Mouse (Mus musculus) liver, embryonic 11.5 days (tissue): ENCODE measurements around the gene Sept10. TPM values are rescaled to one million over a fixed set of nuclear protein-coding genes. Genes with fewer than 3 reads are reported as not detected.

Source experiments
- ATAC-seq: fragments of 200-750 bp; cut with Nextera tagmentation; replicated peaks from 2 replicates; pipeline ENCODE4 v1.8.0; 2017; ENCODE audit warnings: moderate number of reproducible peaks, mild to moderate bottlenecking, moderate TSS enrichment, moderate library complexity; ENCODE audit not compliant: low FRiP score
- DNase-seq: peaks from one replicate; pipeline ENCODE4 v3.0.0-alpha.2; 2017; ENCODE audit warnings: low spot score
- H3K27ac ChIP-seq: fragments of 300-500 bp; sonication (generic); 2 replicates; pipeline ENCODE4 v1.5.1; 2014; ENCODE audit warnings: mild to moderate bottlenecking, low read depth, low read length, control low read depth
- H3K27me3 ChIP-seq: fragments of 300-500 bp; sonication (generic); replicated peaks from 2 replicates; pipeline ENCODE4 v1.6.1; 2014; ENCODE audit warnings: low read length, mixed read lengths; ENCODE audit not compliant: control insufficient read depth, insufficient read depth
- H3K36me3 ChIP-seq: fragments of 300-500 bp; sonication (generic); 2 replicates; pipeline ENCODE4 v1.6.1; 2014; ENCODE audit warnings: mild to moderate bottlenecking, low read length, moderate library complexity, mixed read lengths; ENCODE audit not compliant: control insufficient read depth, insufficient read depth
- H3K4me1 ChIP-seq: fragments of 300-500 bp; sonication (generic); replicated peaks from 2 replicates; pipeline ENCODE4 v1.6.1; 2014; ENCODE audit warnings: low read length, mixed read lengths; ENCODE audit not compliant: control insufficient read depth, insufficient read depth
- H3K4me2 ChIP-seq: fragments of 300-500 bp; sonication (generic); 2 replicates; pipeline ENCODE4 v1.6.1; 2014; ENCODE audit warnings: mild to moderate bottlenecking, control low read depth, moderate library complexity
- H3K4me3 ChIP-seq: fragments of 300-500 bp; sonication (generic); 2 replicates; pipeline ENCODE4 v1.5.1; 2014; ENCODE audit warnings: low read depth, low read length, control low read depth
- H3K9ac ChIP-seq: fragments of 300-500 bp; sonication (generic); 2 replicates; pipeline ENCODE4 v1.6.1; 2014; ENCODE audit warnings: low read depth, low read length, control low read depth
- H3K9me3 ChIP-seq: fragments of 300-500 bp; sonication (generic); 2 replicates; pipeline ENCODE4 v1.6.1; 2016; ENCODE audit warnings: low read length, inconsistent platforms, mixed read lengths; ENCODE audit not compliant: control insufficient read depth
- WGBS: fragments of 180-500 bp; shearing (Covaris S2); extraction: QIAGEN DNeasy Blood & Tissue Kit; methylation state at CpG from one replicate; pipeline ENCODE4 v1.1.7; 2014; 5-methylcytosine and 5-hydroxymethylcytosine counted together
- polyA plus RNA-seq: library from polyadenylated mRNA; unstranded; fragments of >200 nt; fragmentation: Nextera tagmentation; extraction: Ambion mirVana; gene quantifications from 2 replicates; pipeline ENCODE4 v1.2.1, GENCODE M21; 2014

The Sept10 gene
- polyA plus RNA-seq, 1 experiment from 2014 or later, result 28.4 TPM

DNA sequence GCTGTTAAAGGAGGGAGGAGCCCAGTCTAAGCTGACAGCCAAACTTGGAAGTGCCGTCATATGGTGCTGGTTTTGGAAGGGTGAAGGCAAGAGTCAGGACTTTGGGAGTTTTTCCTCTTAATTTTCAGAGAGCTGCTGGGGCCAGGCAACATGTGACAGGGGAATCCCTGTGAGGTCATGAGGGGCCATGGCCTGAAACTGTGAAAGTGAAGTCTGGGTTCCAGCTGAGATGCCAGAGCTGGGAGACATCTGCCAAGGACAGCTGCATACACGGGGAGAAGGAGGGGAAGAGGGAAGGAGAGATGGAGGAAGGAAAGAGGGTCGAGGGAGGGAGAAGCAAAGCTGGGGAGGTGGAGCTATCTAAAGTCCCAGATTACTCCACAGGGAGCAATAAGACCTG lies 16.1 kb upstream of the Sept10 start:
- Histone ChIP-seq H3K27ac (no peak overlapping the region), H3K4me2 (no peak overlapping the region), H3K36me3 (no peaks in the 10 kb centered on the region), H3K4me3 (no peak overlapping the region), H3K9me3 (no peaks in the 10 kb centered on the region), H3K9ac (no peak overlapping the region), H3K4me1 (no peaks in the 10 kb centered on the region), H3K27me3 (0 out of 2 replicates have a peak, but pooled peaks cover 2% of the 10 kb centered on the region)
- ATAC-seq (no peak), DNase-seq (no peak)
- WGBS, result 32% methylated on average over 3 of the region's 3 CpGs

DNA sequence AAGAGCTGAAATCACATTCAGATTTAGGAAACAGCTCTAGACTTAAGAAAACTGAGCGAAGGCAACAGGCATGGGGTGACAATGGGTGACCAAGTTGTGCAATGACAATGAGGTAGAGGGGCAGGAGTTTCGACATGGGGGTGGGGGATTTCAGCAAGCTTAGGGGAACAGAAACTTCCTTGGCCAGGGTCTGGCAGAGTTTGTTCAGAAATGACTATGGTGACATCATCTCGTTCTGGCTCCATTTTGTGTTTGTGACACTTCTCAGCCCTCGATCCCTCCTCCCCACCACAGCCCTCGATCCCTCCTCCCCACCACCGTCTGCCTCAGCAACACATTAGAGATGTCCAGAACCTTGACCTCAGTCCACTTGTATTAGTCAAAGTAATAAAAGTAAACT lies 14.8 kb upstream of the Sept10 start:
- Histone ChIP-seq H3K9me3 (no peaks in the 10 kb centered on the region), H3K9ac (no peak overlapping the region), H3K4me3 (no peak overlapping the region), H3K4me1 (no peaks in the 10 kb centered on the region), H3K4me2 (no peak overlapping the region), H3K36me3 (no peaks in the 10 kb centered on the region), H3K27me3 (no peaks in the 10 kb centered on the region), H3K27ac (no peak overlapping the region)
- no peak for DNase-seq
- 70% methylated on average over 6 of the region's 6 CpGs for WGBS
- no peak for ATAC-seq

GRCm38 (mm10) chr10:59235847-59236246 lies 14.2 kb upstream of the Sept10 start:
- Histone ChIP-seq H3K36me3 (no peaks in the 10 kb centered on the region), H3K27ac (no peak overlapping the region), H3K4me1 (no peaks in the 10 kb centered on the region), H3K27me3 (no peaks in the 10 kb centered on the region), H3K9me3 (no peaks in the 10 kb centered on the region), H3K4me3 (no peak overlapping the region), H3K9ac (no peak overlapping the region), H3K4me2 (no peak overlapping the region)
- 58% methylated on average over 4 of the region's 4 CpGs for whole genome bisulfite sequencing
- no peak for DNase-seq
- ATAC-seq, result no peak

DNA sequence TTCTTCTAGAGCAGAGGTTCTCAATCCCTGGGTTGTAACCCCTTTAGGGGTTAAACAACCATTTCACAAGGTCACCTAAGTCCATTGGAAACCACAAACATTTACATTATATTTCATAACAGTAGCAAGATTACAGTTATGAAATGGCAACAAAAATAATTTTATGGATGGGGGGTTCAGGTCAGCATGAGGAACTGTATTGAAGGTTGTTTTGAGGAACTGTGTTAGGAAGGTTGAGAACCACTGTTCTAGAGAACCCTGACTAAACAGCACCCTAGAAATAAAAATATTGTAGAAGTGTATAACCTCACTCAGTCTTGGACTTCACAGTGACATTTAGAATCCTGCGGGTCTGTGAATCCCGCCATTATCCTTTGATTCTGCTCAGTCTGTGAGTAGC lies 13.6 kb upstream of the Sept10 start:
- Histone ChIP-seq H3K9me3 (no peaks in the 10 kb centered on the region), H3K4me3 (no peak overlapping the region), H3K27me3 (no peaks in the 10 kb centered on the region), H3K4me2 (no peak overlapping the region), H3K27ac (no peak overlapping the region), H3K36me3 (no peaks in the 10 kb centered on the region), H3K9ac (no peak overlapping the region), H3K4me1 (no peaks in the 10 kb centered on the region)
- ATAC-seq (no peak), DNase-seq (no peak)
- 94% methylated on average over 2 of the region's 2 CpGs for WGBS

DNA sequence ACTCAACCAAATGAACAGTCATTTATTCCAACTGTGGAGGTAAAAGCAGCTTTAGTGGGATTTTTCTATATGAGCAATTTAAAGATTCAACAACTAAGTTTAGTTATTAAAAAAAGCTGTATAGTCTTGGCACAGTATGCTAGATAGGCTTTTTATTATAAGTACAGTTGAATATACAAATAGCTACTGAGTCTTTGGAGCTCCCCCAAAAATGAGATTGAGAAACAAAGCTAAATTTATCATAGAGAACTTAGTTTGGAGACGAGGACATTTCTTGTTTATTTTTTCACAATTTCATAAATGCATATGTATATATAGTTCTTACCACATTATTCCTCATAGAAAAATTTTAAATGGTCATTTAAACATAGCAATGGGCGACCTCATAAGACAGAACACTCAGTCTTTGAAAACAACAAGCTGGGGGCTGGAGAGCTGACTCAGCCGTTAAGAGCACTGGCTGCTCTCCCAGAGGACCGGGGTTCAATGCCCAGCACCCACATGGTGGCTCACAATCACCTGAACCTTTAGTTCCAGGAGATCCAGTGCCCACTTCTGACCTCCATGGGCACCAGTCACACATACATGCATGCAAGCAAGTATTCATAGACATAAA lies 7.7 kb upstream of the Sept10 start:
- no peak for ATAC-seq
- H3K4me2 ChIP-seq, result no peak overlapping the region
- H3K9me3 ChIP-seq, result no peaks in the 10 kb centered on the region
- H3K27ac ChIP-seq, result no peak overlapping the region
- no peak overlapping the region for H3K4me3 ChIP-seq
- no peak for DNase-seq
- no peaks in the 10 kb centered on the region for H3K36me3 ChIP-seq
- H3K27me3 ChIP-seq, result peaks cover 6% of the 10 kb centered on the region; the same call in 1 of the 2 replicates
- whole genome bisulfite sequencing, result 76% methylated on average over 4 of the region's 4 CpGs
- H3K4me1 ChIP-seq, result no peaks in the 10 kb centered on the region
- no peak overlapping the region for H3K9ac ChIP-seq

- Histone ChIP-seq H3K4me2 (no peak overlapping the region), H3K27ac (no peak overlapping the region), H3K4me1 (peaks cover 6% of the 10 kb centered on the region), H3K9ac (no peak overlapping the region), H3K9me3 (no peaks in the 10 kb centered on the region), H3K36me3 (no peaks in the 10 kb centered on the region), H3K27me3 (peaks cover 33% of the 10 kb centered on the region), H3K4me3 (no peak overlapping the region)
- no peak for DNase-seq
- 63% methylated on average over 2 of the region's 2 CpGs for WGBS
- ATAC-seq, result no peak
Observed at GRCm38 (mm10) chr10:59225137-59225536, 3.5 kb upstream of the Sept10 start.

DNA sequence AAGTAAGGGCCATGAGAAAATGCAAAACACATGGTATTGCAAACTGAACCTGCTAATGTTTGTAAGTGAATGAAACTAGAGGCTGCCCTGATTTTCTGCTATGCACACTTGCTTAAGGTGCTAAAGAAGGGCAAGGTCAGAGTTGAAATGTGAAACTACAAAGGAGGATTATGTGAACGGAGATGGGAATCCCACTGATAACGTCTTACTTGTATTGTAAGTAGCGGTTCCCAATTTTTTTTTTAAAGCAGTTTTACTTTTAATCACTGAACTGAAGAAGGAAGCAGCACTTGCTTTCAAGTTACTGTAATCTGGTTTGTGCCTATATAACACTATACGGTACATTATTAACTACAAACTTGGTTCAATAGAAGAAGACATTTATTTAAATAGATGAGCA lies 2.2 kb upstream of the Sept10 start:
- Histone ChIP-seq H3K27ac (no peak overlapping the region), H3K4me3 (no peak overlapping the region), H3K4me1 (peaks cover 6% of the 10 kb centered on the region), H3K27me3 (peaks cover 33% of the 10 kb centered on the region), H3K9ac (no peak overlapping the region), H3K36me3 (no peaks in the 10 kb centered on the region), H3K4me2 (peak overlapping the region; percentile 98; the same call in 1 of the 2 replicates), H3K9me3 (no peaks in the 10 kb centered on the region)
- 76% methylated on average over 4 of the region's 4 CpGs for WGBS
- ATAC-seq (no peak), DNase-seq (no peak)

DNA sequence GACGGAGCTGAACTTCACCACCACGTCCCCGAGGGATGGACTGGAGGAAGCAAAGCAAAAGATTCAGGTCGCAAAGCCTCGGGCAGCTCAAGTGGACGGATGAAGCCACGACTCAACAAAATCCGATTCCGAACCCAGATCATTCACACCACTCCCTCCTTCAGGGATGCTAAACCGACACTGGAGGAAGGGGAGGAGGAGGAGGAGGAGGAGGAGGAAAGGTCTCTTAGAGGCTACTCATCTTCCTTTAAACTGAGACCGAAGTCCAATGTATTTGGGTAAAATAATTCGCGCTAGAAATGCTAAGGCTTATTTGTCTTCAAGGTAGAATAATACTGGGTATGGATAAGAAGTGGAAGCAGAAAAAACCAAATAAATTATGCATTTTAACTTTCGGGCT lies 1.7 kb upstream of the Sept10 start:
- Histone ChIP-seq H3K9ac (no peak overlapping the region), H3K4me3 (peak overlapping the region; percentile 60), H3K4me1 (peaks cover 6% of the 10 kb centered on the region), H3K27me3 (peaks cover 33% of the 10 kb centered on the region), H3K4me2 (peak overlapping the region; percentile 98), H3K9me3 (no peaks in the 10 kb centered on the region), H3K36me3 (no peaks in the 10 kb centered on the region), H3K27ac (no peak overlapping the region)
- DNase-seq (no peak), ATAC-seq (no peak)
- WGBS, result 42% methylated on average over 14 of the region's 14 CpGs

- peak overlapping the region; percentile 60 for H3K4me3 ChIP-seq
- WGBS, result 5% methylated on average over 49 of the region's 49 CpGs
- peak; percentile 38 for DNase-seq
- H3K9me3 ChIP-seq, result no peaks in the 10 kb centered on the region
- peaks cover 6% of the 10 kb centered on the region for H3K4me1 ChIP-seq
- no peaks in the 10 kb centered on the region for H3K36me3 ChIP-seq
- H3K4me2 ChIP-seq, result peak overlapping the region; percentile 98
- peaks cover 33% of the 10 kb centered on the region for H3K27me3 ChIP-seq
- H3K9ac ChIP-seq, result peak overlapping the region; percentile 66
- ATAC-seq, result peak; percentile 16
- no peak overlapping the region for H3K27ac ChIP-seq
Observed at GRCm38 (mm10) chr10:59222271-59223101, 839 bp upstream of the Sept10 start.
